Mouse (Mus musculus) MEL (cell line): ENCODE results near the gene Shisa2. TPM values are rescaled to one million over a fixed set of nuclear protein-coding genes. Genes with fewer than 3 reads are reported as not detected.

Experiments used
- DNase-seq: peaks from one replicate; pipeline ENCODE4 v3.0.0; 2011; ENCODE audit warnings: low read depth, low spot score
- H3K27ac ChIP-seq: 2 replicates; pipeline ENCODE4 v1.5.1; 2012; ENCODE audit warnings: low read depth, mild to moderate bottlenecking, control low read depth, low read length, moderate library complexity; ENCODE audit not compliant: control insufficient read depth
- H3K27me3 ChIP-seq, 2 experiments: fragments of 150-350 bp in 1 of 2; sonication (generic) in 1 of 2; 2 replicates each; pipeline ENCODE4 v1.6.1; 2012; ENCODE audit warnings: low read length in 2 of 2, mild to moderate bottlenecking in 2 of 2, improper control_type of control experiment in 1 of 2, moderate library complexity in 1 of 2; ENCODE audit not compliant: insufficient read depth in 2 of 2, control insufficient read depth in 1 of 2
- H3K36me3 ChIP-seq, 2 experiments: 2 replicates each; pipeline ENCODE4 v1.6.1; 2012 to 2014; ENCODE audit warnings: low read length in 2 of 2, improper control_type of control experiment in 1 of 2, inconsistent platforms in 1 of 2, mild to moderate bottlenecking in 1 of 2; ENCODE audit not compliant: insufficient read depth in 2 of 2, control insufficient read depth in 1 of 2
- H3K4me1 ChIP-seq, 2 experiments: fragments of 150-350 bp in 1 of 2; sonication (generic) in 1 of 2; 2 replicates each; pipeline ENCODE4 v1.6.1; 2012; ENCODE audit warnings: low read length in 2 of 2, improper control_type of control experiment in 1 of 2, mild to moderate bottlenecking in 1 of 2; ENCODE audit not compliant: insufficient read depth in 2 of 2, control insufficient read depth in 1 of 2
- H3K4me3 ChIP-seq, 2 experiments: fragments of 150-350 bp in 1 of 2; sonication (generic) in 1 of 2; 2 replicates each; pipeline ENCODE4 v1.5.1; 2012; ENCODE audit warnings: low read depth in 2 of 2, low read length in 2 of 2, mild to moderate bottlenecking in 2 of 2, moderate library complexity in 2 of 2, control low read depth in 1 of 2, improper control_type of control experiment in 1 of 2; ENCODE audit not compliant: control insufficient read depth in 1 of 2, insufficient read depth in 1 of 2
- H3K79me2 ChIP-seq: 2 replicates; pipeline ENCODE4 v1.6.1; 2012; ENCODE audit warnings: mild to moderate bottlenecking, low read length, moderate library complexity; ENCODE audit not compliant: control insufficient read depth, poor library complexity, insufficient read depth
- H3K9ac ChIP-seq: 2 replicates; pipeline ENCODE4 v1.6.1; 2012; ENCODE audit warnings: low read depth, mild to moderate bottlenecking, control low read depth, low read length, moderate library complexity; ENCODE audit not compliant: control insufficient read depth, poor library complexity, severe bottlenecking
- H3K9me3 ChIP-seq: fragments of 150-350 bp; sonication (generic); replicated peaks from 2 replicates; pipeline ENCODE4 v1.6.1; 2012; ENCODE audit warnings: mild to moderate bottlenecking, low read length, improper control_type of control experiment, moderate library complexity; ENCODE audit not compliant: insufficient read depth
- TBP ChIP-seq: IDR thresholded peaks from 2 replicates; pipeline ENCODE4 v1.8.0; 2011; ENCODE audit warnings: low read depth, low read length, improper control_type of control experiment
- polyA plus RNA-seq, 2 experiments: library from polyadenylated mRNA; stranded (reverse) in 1 of 2; unstranded in 1 of 2; fragments of >175 nt in 1 of 2; fragments of >200 nt in 1 of 2; gene quantifications; 2 replicates each; pipeline versions ENCODE4 v1.2.1 to v1.2.4; 2012; ENCODE audit warnings: low replicate concordance in 2 of 2, low read depth in 1 of 2; ENCODE audit not compliant: insufficient read length in 2 of 2, insufficient read depth in 1 of 2, missing spikeins in 1 of 2
- total RNA-seq: library from RNA; depleted of rRNA; stranded (reverse); fragments of 300-350 nt; gene quantifications from 2 replicates; pipeline ENCODE4 v1.2.3, GENCODE M21; 2012; rRNA removed

Gene Shisa2
- total and polyA plus RNA-seq, 3 experiments = not detected

- no peak for TF ChIP-seq TBP
- TF ChIP-seq, all 39 proteins: peak for 0
- H3K27me3 ChIP-seq = no peaks in the 10 kb centered on the region
- H3K79me2 ChIP-seq = no peaks in the 10 kb centered on the region
- no peaks in the 10 kb centered on the region for H3K36me3 ChIP-seq
- no peak overlapping the region for H3K4me3 ChIP-seq
- H3K9ac ChIP-seq = no peak overlapping the region
- H3K9me3 ChIP-seq = no peaks in the 10 kb centered on the region
- H3K4me1 ChIP-seq = no peaks in the 10 kb centered on the region
- no peak overlapping the region for H3K27ac ChIP-seq
- DNase-seq = no peak
These were observed 52.5 kb downstream of the Shisa2 start for GRCm38 (mm10) chr14:59677598-59678003.

Other genes with a start within 250 kb of the Shisa2 start
- 0.92 and 1.0 TPM in 2 replicates for gene Phf11c, start 229.9 kb upstream of the Shisa2 start, total RNA-seq
- 1 to 10 TPM in 1 of 2 experiments, not detected in 1; 1.2 TPM for gene Phf11c, start 229.9 kb upstream of the Shisa2 start, polyA plus RNA-seq
- 18.3 and 20.2 TPM in 2 replicates for gene Setdb2, start 184.4 kb upstream of the Shisa2 start, total RNA-seq
- gene Setdb2, start 184.4 kb upstream of the Shisa2 start, polyA plus RNA-seq = 10 to 100 TPM in 1 of 2 experiments, not detected in 1; 10.8 TPM
- 22.6 and 24.2 TPM in 2 replicates for gene Cab39l, start 184.3 kb upstream of the Shisa2 start, total RNA-seq
- gene Cab39l, start 184.3 kb upstream of the Shisa2 start, polyA plus RNA-seq = 10 to 100 TPM in 1 of 2 experiments, not detected in 1; 34.0 TPM
- 13.0 and 16.4 TPM in 2 replicates for gene Cdadc1, start 27.3 kb upstream of the Shisa2 start, total RNA-seq
- 10 to 100 TPM in 1 of 2 experiments, not detected in 1; 23.8 TPM for gene Cdadc1, start 27.3 kb upstream of the Shisa2 start, polyA plus RNA-seq